Mouse (Mus musculus) liver, postnatal 0 days (tissue): ENCODE results near the gene Hephl1. TPM values are rescaled to one million over a fixed set of nuclear protein-coding genes. Genes with fewer than 3 reads are reported as not detected.

ENCODE experiments used
- ATAC-seq: fragments of 200-750 bp; cut with Nextera tagmentation; 2 replicates; pipeline ENCODE4 v1.8.0; 2017; ENCODE audit warnings: mild to moderate bottlenecking, moderate library complexity
- DNase-seq: peaks from one replicate; pipeline ENCODE4 v3.0.0-alpha.2; 2016
- H3K27ac ChIP-seq: fragments of 300-500 bp; sonication (generic); 2 replicates; pipeline ENCODE4 v1.5.1; 2014; ENCODE audit warnings: antibody characterized with exemption, moderate library complexity, mild to moderate bottlenecking, low read depth
- H3K27me3 ChIP-seq: fragments of 300-500 bp; sonication (generic); 2 replicates; pipeline ENCODE4 v1.6.1; 2014; ENCODE audit warnings: low read length, control low read depth, mixed read lengths; ENCODE audit not compliant: insufficient read depth
- H3K36me3 ChIP-seq: fragments of 300-500 bp; sonication (generic); replicated peaks from 2 replicates; pipeline ENCODE4 v1.6.1; 2014; ENCODE audit warnings: mild to moderate bottlenecking, control low read depth, low read length, moderate library complexity, mixed read lengths; ENCODE audit not compliant: insufficient read depth
- H3K4me1 ChIP-seq: fragments of 300-500 bp; sonication (generic); 2 replicates; pipeline ENCODE4 v1.6.1; 2014; ENCODE audit warnings: antibody characterized with exemption, mild to moderate bottlenecking, control low read depth; ENCODE audit not compliant: insufficient read depth
- H3K4me2 ChIP-seq: fragments of 300-500 bp; sonication (generic); 2 replicates; pipeline ENCODE4 v1.6.1; 2014; ENCODE audit warnings: low read depth, mild to moderate bottlenecking, low read length, moderate library complexity, mixed read lengths
- H3K4me3 ChIP-seq: fragments of 300-500 bp; sonication (generic); 2 replicates; pipeline ENCODE4 v1.5.1; 2014; ENCODE audit warnings: low read depth, low read length
- H3K9ac ChIP-seq: fragments of 300-500 bp; sonication (generic); replicated peaks from 2 replicates; pipeline ENCODE4 v1.6.1; 2014; ENCODE audit warnings: mild to moderate bottlenecking, moderate library complexity
- H3K9me3 ChIP-seq: fragments of 300-500 bp; sonication (generic); 2 replicates; pipeline ENCODE4 v1.6.1; 2016; ENCODE audit warnings: mild to moderate bottlenecking, control low read depth, low read length, mixed read lengths
- CTCF ChIP-seq: sonication (generic); IDR thresholded peaks from 2 replicates; pipeline ENCODE4 v1.5.1; 2016; ENCODE audit warnings: antibody characterized with exemption, low read depth
- EP300 ChIP-seq: IDR thresholded peaks from 2 replicates; pipeline ENCODE4 v1.6.1; 2016; ENCODE audit warnings: antibody characterized with exemption, low read depth, mild to moderate bottlenecking
- WGBS: fragments of 180-500 bp; shearing (Covaris S2); extraction: QIAGEN DNeasy Blood & Tissue Kit; methylation state at CpG from one replicate; pipeline ENCODE4 v1.1.7; 2014; ENCODE audit not compliant: insufficient replicate concordance; 5-methylcytosine and 5-hydroxymethylcytosine counted together
- polyA plus RNA-seq: library from polyadenylated mRNA; unstranded; fragments of >200 nt; fragmentation: Nextera tagmentation; extraction: Ambion mirVana; gene quantifications from 2 replicates; pipeline ENCODE4 v1.2.1, GENCODE M21; 2015

Hephl1 gene
- polyA plus RNA-seq, 1 experiment from 2014 or later: not detected

DNA sequence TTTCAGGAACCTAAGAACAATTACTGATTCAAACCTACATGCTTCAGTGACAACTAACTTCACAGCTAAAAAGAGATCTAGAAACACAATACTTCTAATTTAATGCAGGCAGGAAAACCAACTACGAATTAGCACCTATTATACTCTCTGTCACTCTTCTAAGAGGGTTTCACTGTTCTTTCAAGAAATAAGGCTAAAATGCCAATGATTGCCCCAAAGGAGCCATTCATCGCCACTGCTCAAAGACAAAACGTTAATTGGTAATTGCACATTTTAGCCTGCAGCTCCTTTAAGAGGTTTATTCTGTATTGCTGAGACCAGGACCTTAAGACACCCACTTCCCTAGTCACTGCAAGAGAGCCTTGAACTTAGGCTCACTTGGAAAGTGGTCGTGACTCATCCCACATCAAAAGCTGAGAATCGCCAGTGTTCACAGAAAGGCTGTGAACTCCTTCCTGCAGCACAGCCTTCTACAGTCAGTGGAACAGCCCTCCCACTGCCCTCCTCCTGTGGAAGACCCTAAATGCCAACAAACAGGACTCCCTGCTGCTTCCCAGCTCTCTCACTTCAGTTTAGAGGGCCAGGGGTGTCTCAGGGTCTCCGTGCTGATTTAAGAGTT lies 108.8 kb downstream of the Hephl1 start:
- Histone ChIP-seq H3K36me3 (no peaks in the 10 kb centered on the region), H3K4me2 (no peak overlapping the region), H3K4me1 (no peaks in the 10 kb centered on the region), H3K27me3 (no peaks in the 10 kb centered on the region), H3K27ac (no peak overlapping the region), H3K4me3 (no peak overlapping the region), H3K9ac (no peak overlapping the region), H3K9me3 (no peaks in the 10 kb centered on the region)
- WGBS: 71% methylated on average over 6 of the region's 6 CpGs
- no peak for DNase-seq
- TF ChIP-seq CTCF: no peak
- TF ChIP-seq EP300: no peak
- ATAC-seq: no peak

Other genes starting within 250 kb of the Hephl1 start
- not detected in 2 replicates for gene Izumo1r, start 208.2 kb downstream of the Hephl1 start, polyA plus RNA-seq
- 4.0 and 5.7 TPM in 2 replicates for gene Panx1, start 66.6 kb downstream of the Hephl1 start, polyA plus RNA-seq
- 0.22 and 0.39 TPM in 2 replicates for gene Vstm5, start 126.9 kb upstream of the Hephl1 start, polyA plus RNA-seq
- gene Med17, start 167.8 kb upstream of the Hephl1 start, polyA plus RNA-seq: 12.3 and 13.6 TPM in 2 replicates
- 30.5 and 31.1 TPM in 2 replicates for gene Taf1d, start 194.1 kb upstream of the Hephl1 start, polyA plus RNA-seq
- 26.4 and 27.6 TPM in 2 replicates for gene 4931406C07Rik, start 194.3 kb upstream of the Hephl1 start, polyA plus RNA-seq
- gene Cep295, start 245.7 kb upstream of the Hephl1 start, polyA plus RNA-seq: 4.5 and 4.8 TPM in 2 replicates